Mouse (Mus musculus) layer of hippocampus, adult 2 months (tissue): ENCODE measurements around the gene Apba1. TPM values are rescaled to one million over a fixed set of nuclear protein-coding genes. Genes with fewer than 3 reads are reported as not detected.

Experiments
- DNase-seq, 2 experiments: peaks; one replicate each; pipeline ENCODE4 v3.0.0; 2022; ENCODE audit warnings: low spot score in 2 of 2
- H3K27ac ChIP-seq: fragments of 200-600 bp; 2 replicates; pipeline ENCODE4 v1.8.1; 2022
- H3K4me3 ChIP-seq: fragments of 200-600 bp; 2 replicates; pipeline ENCODE4 v1.8.1; 2022; ENCODE audit warnings: mild to moderate bottlenecking
- CTCF ChIP-seq: fragments of 200-600 bp; conservative IDR thresholded peaks from 2 replicates; pipeline ENCODE4 v1.8.1; 2022; ENCODE audit warnings: antibody characterized with exemption, mild to moderate bottlenecking, moderate library complexity
- total RNA-seq, 2 experiments: library from RNA; stranded (reverse); gene quantifications; 2 replicates each; pipeline ENCODE4 v1.2.3; 2021

Gene Apba1
- total RNA-seq, 2 experiments from 2014 or later = 118 to 119 TPM

GRCm38 (mm10) chr19:23987291-23987690 is 228.6 kb downstream of the Apba1 start:
- no peak for TF ChIP-seq CTCF
- Histone ChIP-seq H3K4me3 (no peak overlapping the region), H3K27ac (no peak overlapping the region)
- DNase-seq = no peak

GRCm38 (mm10) chr19:23988166-23988565 is 229.5 kb downstream of the Apba1 start:
- Histone ChIP-seq H3K27ac (no peak overlapping the region), H3K4me3 (no peak overlapping the region)
- no peak for TF ChIP-seq CTCF
- DNase-seq = no peak

GRCm38 (mm10) chr19:23995766-23996399 is 237.2 kb downstream of the Apba1 start:
- no peak overlapping the region for H3K4me3 ChIP-seq
- no peak for TF ChIP-seq CTCF

More at GRCm38 (mm10) chr19:23995766-23996399, 237.2 kb downstream of the Apba1 start:
- no peak overlapping the region for H3K27ac ChIP-seq
- no peak for DNase-seq

Other genes starting within 250 kb of the Apba1 start
- 1 to 10 TPM; 1.0 to 1.8 TPM for gene 1700028P14Rik, start 106.1 kb upstream of the Apba1 start, total RNA-seq
- 10 to 100 TPM; 32.8 to 43.0 TPM for gene Ptar1, start 71.5 kb upstream of the Apba1 start, total RNA-seq